Mouse (Mus musculus): ENCODE data around the gene Anks1. TPM values are rescaled to one million over a fixed set of nuclear protein-coding genes. Genes with fewer than 3 reads are reported as not detected.

Anks1 gene
- polyA plus RNA-seq, 1 experiment, result 74.2 TPM

DNA sequence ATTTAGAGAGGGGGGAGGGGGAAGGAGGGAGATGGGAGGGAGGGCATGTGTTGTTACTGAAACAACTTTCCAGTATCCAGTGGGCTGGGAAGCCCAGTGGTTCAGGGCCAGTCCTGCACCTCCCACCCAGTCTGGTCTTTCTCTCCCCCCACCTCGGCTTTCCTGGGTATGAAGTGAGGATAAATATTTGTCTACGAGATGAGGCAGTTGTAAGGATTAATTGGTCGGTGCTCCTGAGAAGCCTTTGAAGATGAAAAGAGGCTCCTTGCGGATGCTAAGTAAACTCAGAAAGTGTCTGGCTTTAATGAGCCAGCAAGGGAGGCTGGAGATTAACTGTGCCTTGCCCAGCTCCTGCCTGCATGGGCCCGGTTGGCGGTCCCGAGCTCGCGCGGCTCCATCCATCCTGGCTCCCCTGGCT is 192.8 kb downstream of the Anks1 start:
- H3K27me3 ChIP-seq (ENCODE audit: control insufficient read depth, insufficient read depth, low read length), result no peaks in the 10 kb centered on the region
- 64% methylated on average over 10 of the region's 10 CpGs for WGBS
- H3K27ac ChIP-seq (ENCODE audit: insufficient read depth, low read length), result no peak overlapping the region
- no peak overlapping the region for H3K4me3 ChIP-seq (replicated peaks; ENCODE audit: insufficient read depth, low read depth, low read length)
- H3K4me1 ChIP-seq (ENCODE audit: control insufficient read depth, insufficient read depth, low read length), result no peaks in the 10 kb centered on the region
- no peak for TF ChIP-seq POLR2A (IDR thresholded peaks at IDR 0.05; ENCODE audit: borderline replicate concordance, insufficient read depth, low read length)
- no peak for TF ChIP-seq CTCF (IDR thresholded peaks at IDR 0.05; ENCODE audit: borderline replicate concordance, insufficient read depth, low read depth, low read length)
- DNase-seq, result no peak

DNA sequence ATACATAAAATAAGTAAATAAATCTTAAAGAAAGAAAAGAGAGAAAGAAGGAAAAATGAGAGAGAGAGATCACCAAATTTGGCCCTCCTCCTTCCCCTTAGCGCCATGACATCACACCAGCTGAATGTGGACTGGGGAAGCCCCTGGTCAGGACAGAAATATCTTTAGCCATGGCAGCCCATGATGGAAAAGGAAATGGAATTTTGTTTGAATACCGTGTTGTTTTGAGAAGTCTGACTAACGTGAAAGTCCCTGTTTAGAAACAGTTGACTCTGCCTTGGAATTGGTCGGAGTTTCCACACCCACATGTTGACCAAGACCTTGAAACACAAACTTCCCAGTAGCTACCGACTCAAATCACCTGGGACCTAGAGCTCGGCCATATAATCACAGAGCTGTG is 195.3 kb downstream of the Anks1 start:
- Histone ChIP-seq H3K4me3 (replicated peaks; ENCODE audit: insufficient read depth, low read depth, low read length) (no peak overlapping the region), H3K27me3 (ENCODE audit: control insufficient read depth, insufficient read depth, low read length) (no peaks in the 10 kb centered on the region), H3K4me1 (ENCODE audit: control insufficient read depth, insufficient read depth, low read length) (no peaks in the 10 kb centered on the region), H3K27ac (ENCODE audit: insufficient read depth, low read length) (no peak overlapping the region)
- DNase-seq, result no peak
- WGBS, result 84% methylated on average over 6 of the region's 6 CpGs
- TF ChIP-seq CTCF (IDR thresholded peaks at IDR 0.05; ENCODE audit: borderline replicate concordance, insufficient read depth, low read depth, low read length) (no peak), POLR2A (IDR thresholded peaks at IDR 0.05; ENCODE audit: borderline replicate concordance, insufficient read depth, low read length) (no peak)

DNA sequence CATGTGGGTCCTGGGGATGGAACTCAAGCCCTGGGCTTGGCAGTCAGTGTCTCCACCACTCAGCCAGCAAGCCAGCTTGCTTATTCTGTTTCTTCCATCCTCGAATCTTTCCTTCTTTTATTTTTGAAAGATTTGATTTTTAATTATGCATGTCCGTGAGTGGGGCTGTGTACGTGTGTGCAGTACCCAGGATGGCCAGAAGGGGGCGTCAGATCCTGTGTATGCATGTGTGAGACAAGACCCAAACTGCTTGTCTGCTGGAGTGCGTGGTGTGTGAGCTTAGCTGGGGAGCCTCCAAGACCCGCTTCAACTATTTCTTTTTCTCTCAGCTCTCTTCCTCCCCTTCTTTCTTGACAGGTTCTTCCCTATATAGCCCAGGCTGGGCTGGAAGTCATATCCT is 197.2 kb downstream of the Anks1 start:
- TF ChIP-seq POLR2A (IDR thresholded peaks at IDR 0.05; ENCODE audit: borderline replicate concordance, insufficient read depth, low read length) (no peak), CTCF (IDR thresholded peaks at IDR 0.05; ENCODE audit: borderline replicate concordance, insufficient read depth, low read depth, low read length) (peak; percentile 32; the same call in 1 of the 2 replicates)
- DNase-seq, result no peak
- no peaks in the 10 kb centered on the region for H3K4me1 ChIP-seq (ENCODE audit: control insufficient read depth, insufficient read depth, low read length)
- H3K27ac ChIP-seq (ENCODE audit: insufficient read depth, low read length), result no peak overlapping the region
- 81% methylated on average over 6 of the region's 6 CpGs for WGBS
- no peak overlapping the region for H3K4me3 ChIP-seq (replicated peaks; ENCODE audit: insufficient read depth, low read depth, low read length)
- no peaks in the 10 kb centered on the region for H3K27me3 ChIP-seq (ENCODE audit: control insufficient read depth, insufficient read depth, low read length)

DNA sequence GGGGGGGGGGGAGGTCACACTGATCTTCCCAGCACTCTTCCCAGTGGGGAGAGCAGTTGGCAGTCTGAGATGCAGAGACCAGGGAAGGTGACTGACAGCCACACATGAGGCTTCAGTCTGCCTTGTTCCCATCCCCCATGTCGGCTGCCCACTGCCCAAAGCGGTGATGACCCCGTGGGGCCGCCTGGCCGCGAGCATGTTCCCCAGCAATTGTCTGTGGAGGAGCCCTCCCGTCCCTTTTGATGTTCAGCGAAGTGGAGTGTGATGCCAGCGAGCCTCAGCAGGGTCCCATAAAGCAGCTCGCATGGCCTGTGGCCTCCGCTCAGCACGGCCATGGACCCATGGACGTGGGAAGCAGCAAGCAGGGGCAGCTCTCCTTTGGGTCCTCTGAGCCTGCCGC is 198.2 kb downstream of the Anks1 start:
- no peak for DNase-seq
- WGBS, result 14% methylated on average over 14 of the region's 14 CpGs
- Histone ChIP-seq H3K4me1 (ENCODE audit: control insufficient read depth, insufficient read depth, low read length) (no peaks in the 10 kb centered on the region), H3K27ac (ENCODE audit: insufficient read depth, low read length) (no peak overlapping the region), H3K4me3 (replicated peaks; ENCODE audit: insufficient read depth, low read depth, low read length) (no peak overlapping the region), H3K27me3 (ENCODE audit: control insufficient read depth, insufficient read depth, low read length) (no peaks in the 10 kb centered on the region)
- TF ChIP-seq POLR2A (IDR thresholded peaks at IDR 0.05; ENCODE audit: borderline replicate concordance, insufficient read depth, low read length), result no peak
- TF ChIP-seq CTCF (IDR thresholded peaks at IDR 0.05; ENCODE audit: borderline replicate concordance, insufficient read depth, low read depth, low read length), result no peak

DNA sequence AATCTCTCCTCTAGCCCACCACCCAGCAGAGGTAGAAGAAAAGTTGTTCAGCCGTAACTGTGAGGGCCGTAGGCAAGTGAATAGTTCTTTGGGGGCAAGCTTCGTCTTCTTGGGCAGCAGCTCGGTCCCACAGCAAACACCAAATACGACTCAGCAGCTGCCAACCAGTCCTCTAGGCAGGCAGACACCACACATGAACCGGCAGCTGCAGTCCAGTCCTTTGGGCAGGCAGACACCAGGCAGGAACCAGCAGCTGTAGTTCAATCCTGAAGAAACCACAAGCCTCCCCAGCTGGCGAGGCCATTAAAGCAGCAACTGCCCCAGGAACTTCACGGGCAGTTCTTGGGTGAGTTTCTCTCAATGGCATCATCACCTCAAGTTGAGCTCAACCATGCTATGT is 203.2 kb downstream of the Anks1 start:
- H3K27me3 ChIP-seq (ENCODE audit: control insufficient read depth, insufficient read depth, low read length), result no peaks in the 10 kb centered on the region
- no peak overlapping the region for H3K27ac ChIP-seq (ENCODE audit: insufficient read depth, low read length)
- WGBS, result 85% methylated on average over 8 of the region's 8 CpGs
- DNase-seq, result no peak
- no peaks in the 10 kb centered on the region for H3K4me1 ChIP-seq (ENCODE audit: control insufficient read depth, insufficient read depth, low read length)
- TF ChIP-seq POLR2A (IDR thresholded peaks at IDR 0.05; ENCODE audit: borderline replicate concordance, insufficient read depth, low read length), result no peak
- TF ChIP-seq CTCF (IDR thresholded peaks at IDR 0.05; ENCODE audit: borderline replicate concordance, insufficient read depth, low read depth, low read length), result no peak
- H3K4me3 ChIP-seq (replicated peaks; ENCODE audit: insufficient read depth, low read depth, low read length), result no peak overlapping the region

Other genes starting within 250 kb of the Anks1 start
- gene Spdef, start 180.4 kb upstream of the Anks1 start, polyA plus RNA-seq (2012; rRNA removed), result 1.2 and 1.3 TPM in 2 replicates
- gene D17Wsu92e, start 88.7 kb upstream of the Anks1 start, polyA plus RNA-seq (2012; rRNA removed), result 152 and 156 TPM in 2 replicates
- gene Snrpc, start 71.2 kb upstream of the Anks1 start, polyA plus RNA-seq (2012; rRNA removed), result 81.7 and 85.3 TPM in 2 replicates
- 18.2 and 18.5 TPM in 2 replicates for gene Uhrf1bp1, start 52.9 kb upstream of the Anks1 start, polyA plus RNA-seq (2012; rRNA removed)
- 49.3 and 51.5 TPM in 2 replicates for gene Taf11, start 538 bp downstream of the Anks1 start, polyA plus RNA-seq (2012; rRNA removed)
- 0.43 and 0.70 TPM in 2 replicates for gene Tcp11, start 171.3 kb downstream of the Anks1 start, polyA plus RNA-seq (2012; rRNA removed)
- gene Scube3, start 232.8 kb downstream of the Anks1 start, polyA plus RNA-seq (2012; rRNA removed), result 1.6 and 1.9 TPM in 2 replicates